Mouse (Mus musculus) retina, adult 2 months (tissue): Measurements from ENCODE around the gene Hmgcl.
A peak's percentile ranks its signal among the peaks of the same experiment; 100 is the strongest.
"Not testable (repeated sequence)": the region's sequence is repeated elsewhere in the genome, so short reads cannot be mapped to it uniquely, and the experiment has no call there.

Experiments
- DNase-seq: peaks from one replicate; pipeline ENCODE4 v3.0.0-alpha.2; 2012; ENCODE audit warnings: low read depth, low spot score

The Hmgcl gene

GRCm38 (mm10) chr4:135960717-135961116, 14.5 kb downstream of the Hmgcl start:
- DNase-seq: peak; percentile 64

GRCm38 (mm10) chr4:135961709-135962108, 15.5 kb downstream of the Hmgcl start:
- DNase-seq: no peak

GRCm38 (mm10) chr4:135962198-135962597, 15.9 kb downstream of the Hmgcl start:
- DNase-seq: no peak

- DNase-seq: no peak
These were observed 16.7 kb downstream of the Hmgcl start for GRCm38 (mm10) chr4:135962946-135963345.

- peak; percentile 91 for DNase-seq
These were observed 17.4 kb downstream of the Hmgcl start, which contains the start of gene Gale for GRCm38 (mm10) chr4:135963457-135964193. Gene Gale (plus strand): TSS chr4:135963727.

- no peak for DNase-seq
These were observed 18.2 kb downstream of the Hmgcl start for GRCm38 (mm10) chr4:135964426-135964825.

- no peak for DNase-seq
These were observed 18.9 kb downstream of the Hmgcl start for GRCm38 (mm10) chr4:135965113-135965512.

- no peak for DNase-seq
These were observed 20.0 kb downstream of the Hmgcl start for GRCm38 (mm10) chr4:135966283-135966682.

- no peak for DNase-seq
These were observed 21.0 kb downstream of the Hmgcl start for GRCm38 (mm10) chr4:135967086-135967760.

- DNase-seq: no peak
These were observed 22.1 kb downstream of the Hmgcl start for GRCm38 (mm10) chr4:135968271-135968869.

GRCm38 (mm10) chr4:135969070-135969750, 23.0 kb downstream of the Hmgcl start:
- no peak for DNase-seq

- DNase-seq: no peak
These were observed 24.3 kb downstream of the Hmgcl start for GRCm38 (mm10) chr4:135970585-135970984.

GRCm38 (mm10) chr4:135971805-135972555, 25.7 kb downstream of the Hmgcl start:
- DNase-seq: no peak

- peak; percentile 71 for DNase-seq
These were observed 26.3 kb downstream of the Hmgcl start, which contains the start of gene Lypla2 for GRCm38 (mm10) chr4:135972556-135972906. Gene Lypla2 (minus strand): TSS chr4:135972626.

GRCm38 (mm10) chr4:135972911-135973811, 26.9 kb downstream of the Hmgcl start:
- DNase-seq: no peak

- no peak for DNase-seq
These were observed 29.9 kb downstream of the Hmgcl start for GRCm38 (mm10) chr4:135976146-135976545.

GRCm38 (mm10) chr4:135980223-135980622, 34.0 kb downstream of the Hmgcl start:
- not testable (repeated sequence) for DNase-seq

GRCm38 (mm10) chr4:135981524-135982063, 35.3 kb downstream of the Hmgcl start:
- DNase-seq: no peak

GRCm38 (mm10) chr4:135984556-135984955, 38.3 kb downstream of the Hmgcl start:
- DNase-seq: no peak

GRCm38 (mm10) chr4:135985193-135985592, 38.9 kb downstream of the Hmgcl start:
- no peak for DNase-seq
